Mouse (Mus musculus) small intestine, adult 2 months (tissue): Measurements from ENCODE around the gene Bcas3. TPM values are rescaled to one million over a fixed set of nuclear protein-coding genes. Genes with fewer than 3 reads are reported as not detected.

Experiments used
- H3K27ac ChIP-seq: fragments of 200-500 bp; 2 replicates; pipeline ENCODE4 v1.5.1; 2012; ENCODE audit warnings: low read depth, low read length, control low read depth, inconsistent platforms; ENCODE audit not compliant: insufficient read depth
- H3K27me3 ChIP-seq: fragments of 200-500 bp; 2 replicates; pipeline ENCODE4 v1.6.1; 2012; ENCODE audit warnings: mild to moderate bottlenecking, moderate library complexity, low read length, inconsistent platforms; ENCODE audit not compliant: control insufficient read depth, insufficient read depth
- H3K36me3 ChIP-seq: fragments of 200-500 bp; 2 replicates; pipeline ENCODE4 v1.6.1; 2012; ENCODE audit warnings: mild to moderate bottlenecking, low read length, control low read depth, inconsistent platforms; ENCODE audit not compliant: control insufficient read depth, insufficient read depth
- H3K4me1 ChIP-seq: fragments of 200-500 bp; 2 replicates; pipeline ENCODE4 v1.6.1; 2012; ENCODE audit warnings: low read length, inconsistent platforms, mixed read lengths; ENCODE audit not compliant: control insufficient read depth, insufficient read depth, insufficient read length
- H3K4me3 ChIP-seq: fragments of 200-500 bp; 2 replicates; pipeline ENCODE4 v1.5.1; 2012; ENCODE audit warnings: low read depth, mild to moderate bottlenecking, control low read depth, inconsistent platforms, low read length, moderate library complexity
- CTCF ChIP-seq: fragments of 200-500 bp; IDR thresholded peaks from 2 replicates; pipeline ENCODE4 v1.5.1; 2012; ENCODE audit warnings: low read depth, mild to moderate bottlenecking, control low read depth, inconsistent platforms, low read length, moderate library complexity, mixed read lengths; ENCODE audit not compliant: insufficient replicate concordance, insufficient read length; ENCODE audit errors: extremely low read depth
- POLR2A ChIP-seq: fragments of 200-500 bp; IDR thresholded peaks from 2 replicates; pipeline ENCODE4 v1.6.1; 2012; ENCODE audit warnings: low read depth, mild to moderate bottlenecking, control low read depth, inconsistent platforms, low read length, moderate library complexity
- WGBS: fragments of 180-500 bp; shearing (Covaris S2); methylation state at CpG from one replicate; pipeline ENCODE4 v1.1.7; 2018; 5-methylcytosine and 5-hydroxymethylcytosine counted together
- polyA plus RNA-seq: library from polyadenylated mRNA; depleted of rRNA; stranded (reverse); fragments of >200 nt; gene quantifications from 2 replicates; pipeline ENCODE4 v1.2.3, GENCODE M21; 2012

Gene Bcas3
- polyA plus RNA-seq, 1 experiment, result 32.1 TPM

- Histone ChIP-seq H3K4me1 (peaks cover 4% of the 10 kb centered on the region; the same call in 1 of the 2 replicates), H3K27ac (0 out of 2 replicates have a peak overlapping the region, but pooled peaks have one; percentile 14), H3K27me3 (peaks cover 47% of the 10 kb centered on the region)
These were observed 475.9 kb downstream of the Bcas3 start for GRCm38 (mm10) chr11:85828691-85829519.

DNA sequence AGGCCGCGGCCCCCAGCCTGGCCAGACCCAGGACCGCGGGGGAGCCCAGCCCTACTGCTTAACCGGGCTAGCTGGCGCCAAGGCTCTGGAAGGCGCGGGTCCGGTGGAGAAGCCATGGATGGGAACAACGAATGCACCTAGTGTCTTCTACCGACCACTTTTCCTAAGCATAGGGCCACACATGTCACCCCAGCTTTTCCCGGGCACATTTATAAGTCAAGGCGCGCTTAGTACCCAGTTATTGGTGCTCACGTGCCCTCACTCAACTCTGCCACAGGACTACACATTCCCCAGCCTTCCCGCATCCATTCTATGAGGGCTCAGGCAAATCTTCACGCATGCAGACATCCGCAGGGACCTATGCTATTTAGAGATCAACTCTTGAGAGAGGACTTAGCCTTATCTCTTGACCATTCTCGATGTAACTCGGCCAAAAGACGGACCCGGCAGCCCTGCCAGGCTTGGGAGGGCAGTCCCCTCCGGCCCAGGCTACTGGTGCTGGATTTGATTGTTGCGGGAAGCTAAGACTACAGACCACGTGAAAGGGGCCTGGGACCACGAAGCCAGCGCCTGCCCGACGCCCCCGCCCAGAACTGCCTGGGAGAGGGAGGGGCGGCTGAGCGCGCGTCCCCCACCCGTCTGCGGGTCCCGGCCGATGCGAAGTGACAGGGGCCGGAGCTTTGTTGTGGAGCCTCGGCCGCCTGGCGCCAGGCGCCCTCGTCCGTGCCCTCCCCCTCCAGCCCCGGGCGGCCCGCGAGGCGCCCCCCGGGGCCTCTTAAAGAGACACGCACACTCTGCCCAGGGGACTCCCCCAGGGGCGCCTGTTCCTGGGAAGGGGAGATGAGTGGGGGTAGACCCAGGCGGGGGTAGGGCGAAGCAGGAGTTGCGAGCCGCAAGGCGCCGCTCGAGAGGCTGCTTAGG, 476.8 kb downstream of the Bcas3 start:
- Histone ChIP-seq H3K27ac (peak overlapping the region; percentile 14), H3K4me3 (peak overlapping the region; percentile 36), H3K27me3 (peaks cover 56% of the 10 kb centered on the region), H3K36me3 (no peaks in the 10 kb centered on the region), H3K4me1 (peaks cover 4% of the 10 kb centered on the region; the same call in 1 of the 2 replicates)
- TF ChIP-seq CTCF (no peak), POLR2A (no peak)
- 11% methylated on average over 61 of the region's 61 CpGs for WGBS

More at GRCm38 (mm10) chr11:85828691-85829519, 475.9 kb downstream of the Bcas3 start:
- 45% methylated on average over 38 of the region's 38 CpGs for WGBS
- H3K36me3 ChIP-seq, result no peaks in the 10 kb centered on the region
- TF ChIP-seq CTCF, result no peak
- TF ChIP-seq POLR2A, result no peak
- H3K4me3 ChIP-seq, result peak overlapping the region; percentile 36; the same call in 1 of the 2 replicates

- Histone ChIP-seq H3K36me3 (no peaks in the 10 kb centered on the region), H3K27ac (peak overlapping the region; percentile 46), H3K4me1 (peaks cover 4% of the 10 kb centered on the region; the same call in 1 of the 2 replicates), H3K4me3 (peak overlapping the region; percentile 40), H3K27me3 (peaks cover 64% of the 10 kb centered on the region)
- WGBS, result 18% methylated on average over 17 of the region's 17 CpGs
- TF ChIP-seq CTCF (0 out of 2 replicates have a peak, but pooled peaks have one; percentile 21), POLR2A (no peak)
These were observed 478.0 kb downstream of the Bcas3 start for GRCm38 (mm10) chr11:85830901-85831341.

DNA sequence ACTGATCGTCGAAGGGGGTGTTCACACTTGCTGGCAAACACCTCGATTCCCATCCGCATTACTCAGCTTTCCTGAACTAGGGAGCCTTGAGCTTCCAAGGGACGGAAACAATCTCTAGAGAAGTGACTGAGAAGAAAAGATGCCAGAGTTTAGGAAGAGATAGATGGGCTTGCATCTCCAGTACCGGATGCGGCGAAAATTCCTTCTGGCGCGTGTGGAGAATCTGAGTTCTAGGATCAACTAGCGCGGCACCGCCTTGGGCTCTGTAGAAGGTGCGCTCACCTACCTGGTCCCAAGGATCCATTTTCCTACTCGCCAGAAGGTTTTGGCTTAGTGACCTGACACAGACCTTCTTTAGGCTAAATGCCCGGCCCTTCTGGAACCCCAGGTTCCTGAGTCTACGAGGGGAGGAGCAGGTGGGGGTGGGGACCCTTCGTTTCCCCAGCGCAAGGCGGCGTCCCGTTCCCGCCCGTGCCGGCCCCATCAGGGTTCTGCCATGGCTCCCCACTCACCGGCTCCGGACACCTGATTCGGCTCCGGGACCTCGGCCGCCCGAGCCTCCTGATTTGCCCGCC, 478.8 kb downstream of the Bcas3 start:
- Histone ChIP-seq H3K27ac (peak overlapping the region; percentile 46), H3K27me3 (peaks cover 73% of the 10 kb centered on the region)
- WGBS, result 3% methylated on average over 33 of the region's 33 CpGs

DNA sequence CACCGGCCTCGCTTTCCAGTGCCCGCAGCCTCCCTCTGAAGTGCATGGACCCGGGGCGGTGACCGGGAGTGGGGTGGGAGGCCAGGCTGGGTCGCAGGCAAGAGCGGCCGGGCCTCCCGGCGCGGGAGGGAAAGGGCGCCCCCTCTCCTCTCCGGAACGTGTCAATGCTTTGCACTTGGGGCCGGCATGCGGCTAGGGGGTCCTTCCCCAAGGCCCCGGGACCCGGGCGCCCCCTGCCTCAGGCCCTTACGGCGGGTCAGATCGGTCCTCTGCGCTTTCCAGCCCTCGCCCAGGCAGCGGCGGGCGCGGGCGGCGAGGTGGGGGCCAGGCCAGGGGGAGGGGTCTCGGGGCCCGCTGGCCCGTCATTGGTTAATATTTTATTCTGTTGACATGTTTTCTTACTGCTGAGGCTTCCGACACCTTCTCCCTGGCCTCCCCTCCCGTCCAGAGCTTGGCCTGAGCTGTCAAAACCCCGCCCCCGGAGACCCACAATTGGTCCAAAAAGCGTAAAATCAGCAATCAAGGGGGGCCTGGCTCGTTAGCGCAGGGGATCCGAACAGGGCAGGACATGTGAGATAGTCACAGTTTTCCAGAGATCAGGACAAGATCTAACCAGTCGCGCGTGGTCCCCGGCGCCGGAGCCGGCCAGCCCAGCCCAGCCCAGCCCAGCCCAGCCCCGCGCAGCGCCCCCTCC, 479.4 kb downstream of the Bcas3 start, which contains the start of gene Tbx2:
TSS of gene Tbx2 (plus strand) at position 321 of the 694 bp plus-strand sequence.
- WGBS, result 3% methylated on average over 51 of the region's 52 CpGs
- TF ChIP-seq CTCF (no peak), POLR2A (no peak)
- Histone ChIP-seq H3K27ac (peak within 1 kb of the TSS; percentile 46), H3K4me3 (peak within 1 kb of the TSS; percentile 55), H3K27me3 (peaks cover 79% of the 10 kb centered on the region), H3K4me1 (peaks cover 4% of the 10 kb centered on the region), H3K36me3 (no peaks in the 10 kb centered on the region)

More for the DNA sequence above, 478.8 kb downstream of the Bcas3 start:
- Histone ChIP-seq H3K4me3 (peak overlapping the region; percentile 55), H3K36me3 (no peaks in the 10 kb centered on the region), H3K4me1 (peaks cover 4% of the 10 kb centered on the region; the same call in 1 of the 2 replicates)
- TF ChIP-seq CTCF, result no peak
- TF ChIP-seq POLR2A, result no peak

- Histone ChIP-seq H3K27me3 (peaks cover 86% of the 10 kb centered on the region), H3K4me3 (peak overlapping the region; percentile 55), H3K27ac (peak overlapping the region; percentile 7; the same call in 1 of the 2 replicates), H3K4me1 (peaks cover 8% of the 10 kb centered on the region), H3K36me3 (no peaks in the 10 kb centered on the region)
- TF ChIP-seq POLR2A, result no peak
- TF ChIP-seq CTCF, result no peak
- WGBS, result under 1% methylated on average over 51 of the region's 54 CpGs
These were observed 480.1 kb downstream of the Bcas3 start for GRCm38 (mm10) chr11:85833081-85833521.
